Mouse (Mus musculus) kidney, embryonic 16.5 days (tissue): ENCODE measurements at regions not wholly inside any gene's neighbourhood (a gene's known extent, or its start where the extent isn't known, plus 50 kb on each side); places are given as distances from the start of the nearest gene placed in this dataset.

Experiments used
- ATAC-seq: fragments of 200-750 bp; cut with Nextera tagmentation; 2 replicates; pipeline ENCODE4 v1.8.0; 2017; ENCODE audit warnings: moderate TSS enrichment; ENCODE audit not compliant: low FRiP score, low TSS enrichment
- H3K27ac ChIP-seq: fragments of 300-500 bp; sonication (generic); 2 replicates; pipeline ENCODE4 v1.5.1; 2014; ENCODE audit warnings: low read length
- H3K27me3 ChIP-seq: fragments of 300-500 bp; sonication (generic); 2 replicates; pipeline ENCODE4 v1.6.1; 2014; ENCODE audit warnings: low read length, control low read depth, mixed read lengths; ENCODE audit not compliant: insufficient read depth
- H3K36me3 ChIP-seq: fragments of 300-500 bp; sonication (generic); 2 replicates; pipeline ENCODE4 v1.6.1; 2014; ENCODE audit warnings: low read length, control low read depth, mixed read lengths; ENCODE audit not compliant: insufficient read depth
- H3K4me1 ChIP-seq: fragments of 300-500 bp; sonication (generic); 2 replicates; pipeline ENCODE4 v1.6.1; 2014; ENCODE audit warnings: low read length, control low read depth, mixed read lengths; ENCODE audit not compliant: insufficient read depth
- H3K4me2 ChIP-seq: fragments of 300-500 bp; sonication (generic); replicated peaks from 2 replicates; pipeline ENCODE4 v1.6.1; 2014; ENCODE audit warnings: low read depth, low read length
- H3K4me3 ChIP-seq: fragments of 300-500 bp; sonication (generic); 2 replicates; pipeline ENCODE4 v1.5.1; 2014; ENCODE audit warnings: mild to moderate bottlenecking, low read length
- H3K9ac ChIP-seq: fragments of 300-500 bp; sonication (generic); replicated peaks from 2 replicates; pipeline ENCODE4 v1.6.1; 2014; ENCODE audit warnings: low read length
- H3K9me3 ChIP-seq: fragments of 300-500 bp; sonication (generic); 2 replicates; pipeline ENCODE4 v1.6.1; 2016; ENCODE audit warnings: low read length, control low read depth
- WGBS: fragments of 180-500 bp; shearing (Covaris S2); extraction: QIAGEN DNeasy Blood & Tissue Kit; methylation state at CpG from one replicate; pipeline ENCODE4 v1.1.7; 2014; 5-methylcytosine and 5-hydroxymethylcytosine counted together

- Histone ChIP-seq H3K4me3 (no peak overlapping the region), H3K4me1 (no peaks in the 10 kb centered on the region), H3K9me3 (no peaks in the 10 kb centered on the region), H3K9ac (no peak overlapping the region), H3K27me3 (peaks cover 14% of the 10 kb centered on the region; the same call in 1 of the 2 replicates), H3K36me3 (no peaks in the 10 kb centered on the region), H3K4me2 (no peak overlapping the region), H3K27ac (no peak overlapping the region)
- WGBS: 57% methylated on average over 14 of the region's 14 CpGs
- no peak for ATAC-seq
These were observed 256.5 kb downstream of the Tmsb4x start for GRCm38 (mm10) chrX:166952528-166953189.

GRCm38 (mm10) chrX:166951011-166951410, 258.1 kb downstream of the Tmsb4x start:
- Histone ChIP-seq H3K27ac (no peak overlapping the region), H3K4me3 (no peak overlapping the region), H3K36me3 (no peaks in the 10 kb centered on the region), H3K4me1 (no peaks in the 10 kb centered on the region), H3K27me3 (peaks cover 14% of the 10 kb centered on the region; the same call in 1 of the 2 replicates), H3K9ac (no peak overlapping the region), H3K9me3 (no peaks in the 10 kb centered on the region), H3K4me2 (no peak overlapping the region)
- ATAC-seq: no peak
- WGBS: 85% methylated on average over 6 of the region's 6 CpGs

GRCm38 (mm10) chrX:166945915-166946314, 263.2 kb downstream of the Tmsb4x start:
- H3K27me3 ChIP-seq: peaks cover 21% of the 10 kb centered on the region
- WGBS: 81% methylated on average over 1 of the region's 1 CpGs
- H3K36me3 ChIP-seq: no peaks in the 10 kb centered on the region
- ATAC-seq: no peak
- H3K4me2 ChIP-seq: no peak overlapping the region
- H3K9ac ChIP-seq: no peak overlapping the region
- H3K4me1 ChIP-seq: no peaks in the 10 kb centered on the region
- no peaks in the 10 kb centered on the region for H3K9me3 ChIP-seq
- no peak overlapping the region for H3K27ac ChIP-seq
- H3K4me3 ChIP-seq: no peak overlapping the region

GRCm38 (mm10) chrX:166945476-166945875, 263.6 kb downstream of the Tmsb4x start:
- Histone ChIP-seq H3K4me1 (no peaks in the 10 kb centered on the region), H3K27me3 (peaks cover 20% of the 10 kb centered on the region), H3K4me2 (no peak overlapping the region), H3K36me3 (no peaks in the 10 kb centered on the region), H3K4me3 (no peak overlapping the region), H3K27ac (no peak overlapping the region), H3K9ac (no peak overlapping the region), H3K9me3 (no peaks in the 10 kb centered on the region)
- ATAC-seq: no peak
- WGBS: 61% methylated on average over 1 of the region's 1 CpGs

- no peaks in the 10 kb centered on the region for H3K9me3 ChIP-seq
- H3K4me1 ChIP-seq: peaks cover 4% of the 10 kb centered on the region; the same call in 1 of the 2 replicates
- no peak overlapping the region for H3K4me3 ChIP-seq
- no peaks in the 10 kb centered on the region for H3K36me3 ChIP-seq
- no peak overlapping the region for H3K27ac ChIP-seq
- ATAC-seq: no peak
- peaks cover 23% of the 10 kb centered on the region; the same call in 1 of the 2 replicates for H3K27me3 ChIP-seq
- no peak overlapping the region for H3K4me2 ChIP-seq
- no peak overlapping the region for H3K9ac ChIP-seq
- WGBS: 68% methylated on average over 2 of the region's 2 CpGs
These were observed 275.3 kb downstream of the Tmsb4x start for GRCm38 (mm10) chrX:166933766-166934165.

GRCm38 (mm10) chrX:166932472-166932871, 276.6 kb downstream of the Tmsb4x start:
- ATAC-seq: peak; percentile 63; the same call in 1 of the 2 replicates
- H3K27ac ChIP-seq: peak overlapping the region; percentile 20; the same call in 1 of the 2 replicates

GRCm38 (mm10) chrX:166931048-166931447, 278.1 kb downstream of the Tmsb4x start:
- ATAC-seq: peak; percentile 83
- no peak overlapping the region for H3K4me2 ChIP-seq
- H3K4me3 ChIP-seq: no peak overlapping the region
- H3K27me3 ChIP-seq: peaks cover 19% of the 10 kb centered on the region; the same call in 1 of the 2 replicates
- no peaks in the 10 kb centered on the region for H3K36me3 ChIP-seq
- no peak overlapping the region for H3K9ac ChIP-seq
- H3K4me1 ChIP-seq: peaks cover 4% of the 10 kb centered on the region; the same call in 1 of the 2 replicates
- 34% methylated on average over 4 of the region's 4 CpGs for WGBS
- H3K9me3 ChIP-seq: no peaks in the 10 kb centered on the region
- peak overlapping the region; percentile 55 for H3K27ac ChIP-seq

More at GRCm38 (mm10) chrX:166932472-166932871, 276.6 kb downstream of the Tmsb4x start:
- Histone ChIP-seq H3K4me1 (peaks cover 4% of the 10 kb centered on the region; the same call in 1 of the 2 replicates), H3K27me3 (peaks cover 23% of the 10 kb centered on the region; the same call in 1 of the 2 replicates), H3K4me2 (no peak overlapping the region), H3K9ac (no peak overlapping the region), H3K36me3 (no peaks in the 10 kb centered on the region), H3K4me3 (no peak overlapping the region), H3K9me3 (no peaks in the 10 kb centered on the region)

GRCm38 (mm10) chrX:166929716-166930420, 279.2 kb downstream of the Tmsb4x start:
- ATAC-seq: no peak
- 56% methylated on average over 6 of the region's 6 CpGs for WGBS
- H3K4me1 ChIP-seq: peaks cover 4% of the 10 kb centered on the region; the same call in 1 of the 2 replicates
- no peak overlapping the region for H3K4me2 ChIP-seq
- H3K4me3 ChIP-seq: no peak overlapping the region
- H3K9ac ChIP-seq: no peak overlapping the region
- peaks cover 16% of the 10 kb centered on the region; the same call in 1 of the 2 replicates for H3K27me3 ChIP-seq
- H3K36me3 ChIP-seq: no peaks in the 10 kb centered on the region
- H3K27ac ChIP-seq: peak overlapping the region; percentile 61; the same call in 1 of the 2 replicates
- no peaks in the 10 kb centered on the region for H3K9me3 ChIP-seq

GRCm38 (mm10) chrX:166915356-166915953, 293.7 kb downstream of the Tmsb4x start:
- H3K36me3 ChIP-seq: no peaks in the 10 kb centered on the region
- no peaks in the 10 kb centered on the region for H3K4me1 ChIP-seq
- H3K4me3 ChIP-seq: no peak overlapping the region
- no peak overlapping the region for H3K9ac ChIP-seq
- H3K4me2 ChIP-seq: no peak overlapping the region
- H3K27me3 ChIP-seq: peaks cover 6% of the 10 kb centered on the region
- 55% methylated on average over 2 of the region's 2 CpGs for WGBS
- H3K9me3 ChIP-seq: no peaks in the 10 kb centered on the region
- peak overlapping the region; percentile 8; the same call in 1 of the 2 replicates for H3K27ac ChIP-seq
- no peak for ATAC-seq
